Mouse (Mus musculus) liver, postnatal 0 days (tissue): Measurements from ENCODE around the gene Rps6ka5.

Experiments
- CTCF ChIP-seq: sonication (generic); IDR thresholded peaks from 2 replicates; pipeline ENCODE4 v1.5.1; 2016; ENCODE audit warnings: antibody characterized with exemption, low read depth
- EP300 ChIP-seq: IDR thresholded peaks from 2 replicates; pipeline ENCODE4 v1.6.1; 2016; ENCODE audit warnings: antibody characterized with exemption, low read depth, mild to moderate bottlenecking

- no peak for TF ChIP-seq CTCF
- TF ChIP-seq EP300, result no peak
These were observed 156.2 kb downstream of the Rps6ka5 start for GRCm38 (mm10) chr12:100570522-100571072.
